Mouse (Mus musculus): ENCODE data around the gene Klhdc7b.

Klhdc7b gene

DNA sequence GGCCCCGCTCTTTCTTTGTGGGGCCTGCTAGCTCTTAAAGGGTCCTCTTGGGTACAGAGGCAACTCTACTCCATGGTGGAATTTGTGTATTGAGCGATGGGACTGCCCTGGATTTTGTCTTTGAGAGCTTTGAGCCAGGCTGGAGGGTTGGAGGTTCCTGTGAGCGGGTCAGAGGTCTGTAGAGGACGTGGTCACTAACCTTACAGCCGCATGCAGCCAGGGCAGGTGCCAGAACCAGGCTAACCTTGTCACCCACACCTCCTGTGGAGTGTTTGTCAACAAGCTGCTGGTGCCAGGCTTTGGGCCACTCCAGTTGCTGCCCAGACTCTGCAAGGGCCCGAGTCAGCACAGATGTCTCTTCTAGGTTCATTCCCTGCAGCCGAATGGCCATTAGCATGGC is 8.7 kb upstream of the Klhdc7b start:
- DNase-seq: no peak

DNA sequence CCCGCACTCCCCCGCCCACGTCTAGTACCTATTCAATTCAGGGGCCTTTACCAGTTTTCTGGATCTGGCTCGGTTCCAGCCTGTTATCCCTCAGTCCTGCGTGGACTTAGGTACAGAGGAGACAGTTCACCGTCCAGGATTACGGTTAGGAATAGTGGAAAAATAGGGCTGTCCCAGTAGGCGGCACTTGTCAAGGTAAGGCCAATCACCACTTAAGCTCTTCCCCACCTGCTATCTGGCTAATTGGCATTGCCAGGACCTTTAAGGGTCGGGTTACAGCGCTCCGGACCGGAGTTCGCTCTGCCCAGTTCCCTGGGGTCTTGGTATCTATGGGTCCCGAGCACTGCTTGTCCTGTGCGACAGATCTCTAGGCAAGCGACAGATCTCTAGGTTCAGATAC is 7.8 kb upstream of the Klhdc7b start, which contains the start of gene Tymp:
Tymp (minus strand) TSS at position 83 of the 400 bp plus-strand sequence.
- DNase-seq: no peak

DNA sequence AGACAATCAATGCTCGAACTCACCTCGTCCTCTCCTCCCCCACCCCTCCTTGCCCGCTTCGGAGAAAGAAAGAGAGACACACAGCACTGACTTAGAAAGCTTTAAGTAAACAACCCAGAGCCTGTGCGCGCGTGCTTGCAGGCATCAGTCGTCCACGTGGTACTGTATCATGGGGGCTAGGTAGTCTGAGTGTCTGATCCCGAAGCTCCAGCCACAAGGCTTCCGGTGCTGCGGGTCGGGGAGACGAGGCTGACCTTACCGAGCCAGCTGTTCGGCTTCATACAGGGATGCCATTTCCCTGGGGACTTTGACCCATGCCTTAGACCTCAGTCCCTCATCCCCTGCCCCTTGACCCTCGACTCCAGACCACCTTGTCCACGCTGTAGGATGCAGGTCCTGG is 7.4 kb upstream of the Klhdc7b start:
- DNase-seq: no peak

DNA sequence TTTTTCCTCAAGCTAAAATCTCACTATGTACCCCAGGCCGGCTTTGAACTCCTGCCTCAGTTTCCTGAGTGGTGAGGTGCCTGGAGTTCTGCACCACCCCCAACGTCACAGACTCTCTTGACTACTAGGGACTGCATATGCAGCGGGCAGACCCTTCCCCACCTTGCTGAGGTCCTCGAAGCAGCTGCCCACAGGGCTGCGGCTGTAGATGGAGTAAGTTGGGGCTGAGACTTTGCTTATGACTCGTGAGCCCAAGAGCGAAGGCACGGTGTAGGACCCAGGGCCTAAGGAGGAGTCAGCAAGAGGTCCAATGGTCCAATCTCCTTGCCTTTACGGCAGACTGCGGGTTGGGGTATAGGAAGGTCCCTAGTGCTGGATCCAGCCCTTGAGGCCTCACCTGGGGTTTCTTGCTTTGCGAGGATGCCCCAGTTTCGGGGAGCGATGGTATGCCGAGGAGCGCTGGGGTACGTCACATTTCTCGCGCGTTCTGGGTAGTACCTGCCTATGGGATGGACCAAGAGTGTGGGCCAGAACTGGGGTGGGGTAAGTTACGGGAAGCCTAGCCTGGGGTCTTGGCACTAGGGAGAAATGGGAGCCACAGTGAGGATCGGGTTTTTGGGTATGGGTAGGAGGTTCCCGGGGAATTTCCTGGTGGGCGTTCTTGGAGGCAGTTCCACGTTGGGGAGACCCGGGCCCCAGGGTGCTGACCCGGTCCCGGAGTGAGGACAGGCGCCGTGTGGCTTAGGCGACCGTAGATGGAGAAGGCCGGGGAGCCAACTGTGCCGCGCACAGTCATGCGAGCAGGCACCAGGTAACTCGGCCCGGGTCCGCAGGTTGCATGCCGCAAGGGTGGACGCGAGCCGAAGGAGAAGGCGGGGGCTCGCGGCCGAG is 6.5 kb upstream of the Klhdc7b start:
- no peak for DNase-seq

DNA sequence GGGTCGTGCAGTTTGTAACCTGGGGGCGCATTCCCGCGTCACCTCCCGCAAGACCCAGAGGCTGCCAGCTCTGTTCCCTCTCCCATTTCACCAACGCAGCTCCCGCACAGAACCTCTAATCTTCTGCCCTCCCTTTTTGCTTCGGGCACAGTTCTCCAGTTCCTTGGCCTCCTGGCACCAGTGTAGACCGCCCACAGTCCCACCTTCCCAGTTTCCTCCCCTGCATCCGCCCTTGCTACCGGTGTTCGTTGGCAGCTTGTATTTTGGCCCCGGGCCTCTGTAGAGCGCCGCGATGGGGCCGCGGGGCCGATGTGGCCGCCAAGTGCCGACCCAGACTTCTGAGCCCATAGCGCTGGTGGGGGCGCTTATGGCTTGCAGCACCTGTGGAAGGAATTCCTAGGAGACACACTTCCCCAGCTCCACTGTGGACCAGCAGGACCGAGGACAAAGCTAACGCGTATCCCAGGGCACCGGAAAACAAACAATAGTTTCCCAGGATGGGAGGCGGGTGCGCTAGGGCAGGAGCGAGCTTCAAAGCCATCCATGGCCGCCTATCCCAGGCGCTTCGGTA is 5.8 kb upstream of the Klhdc7b start, which contains the start of gene Odf3b:
Odf3b (minus strand) TSS at position 452 of the 571 bp plus-strand sequence.
- DNase-seq: no peak

DNA sequence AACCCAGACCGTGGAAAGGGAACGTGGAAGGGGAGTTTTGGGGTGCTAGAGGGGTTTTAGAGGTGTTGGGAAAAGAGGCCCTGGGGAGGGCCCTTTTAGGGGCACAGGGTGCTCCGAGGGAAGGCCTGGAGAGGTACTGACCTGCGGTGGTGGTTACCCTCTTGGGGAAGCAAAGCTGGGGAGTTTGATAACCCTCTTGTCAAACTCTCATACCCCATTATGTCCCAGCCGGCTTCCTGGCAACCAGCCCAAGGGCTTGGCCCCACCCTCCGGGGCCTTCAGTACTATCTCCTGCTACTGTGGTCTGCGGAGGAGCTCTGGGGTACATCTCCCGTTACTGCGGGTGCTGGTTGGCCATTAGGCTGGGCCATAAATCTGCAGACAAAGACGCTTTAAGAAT is 5.3 kb upstream of the Klhdc7b start:
- DNase-seq: no peak

DNA sequence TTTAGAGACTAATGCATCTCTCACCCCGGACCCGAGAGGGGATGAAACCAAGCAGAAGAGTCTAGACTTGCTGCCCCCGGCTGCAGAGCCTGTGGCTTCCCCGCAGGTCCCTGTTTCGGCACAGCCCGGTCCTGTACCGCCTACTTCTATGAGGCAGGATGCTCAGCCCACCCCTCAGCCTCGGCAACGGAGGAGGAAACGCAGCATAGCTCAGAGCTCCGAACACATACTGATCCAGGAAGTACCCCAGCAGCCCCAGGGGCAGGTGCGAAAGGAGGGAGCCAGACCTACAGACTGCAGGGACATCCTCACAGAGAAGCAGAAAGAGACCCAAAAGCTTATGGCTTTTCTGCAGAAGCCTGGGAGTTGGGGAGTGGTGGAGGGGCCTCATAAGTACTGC is 2.4 kb downstream of the Klhdc7b start:
- no peak for DNase-seq

DNA sequence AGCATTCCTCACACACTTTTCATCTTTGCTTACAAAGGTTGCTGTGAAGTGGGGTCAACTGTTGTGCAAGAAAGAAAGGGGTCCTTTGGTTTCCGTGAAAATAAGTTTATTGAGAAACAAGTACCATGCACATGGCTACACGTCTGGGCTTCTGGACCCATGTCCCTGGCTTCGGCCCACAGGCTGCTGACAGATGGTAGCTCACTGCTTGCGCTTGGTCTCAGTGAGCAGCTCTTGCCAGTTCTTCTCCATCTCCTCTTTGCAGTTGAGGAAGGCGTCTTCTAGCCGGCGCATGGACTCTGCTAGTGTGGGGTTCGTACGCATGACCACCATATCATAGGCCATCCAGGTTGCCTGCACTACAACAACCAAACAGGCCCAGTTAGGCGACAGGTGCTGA is 5.4 kb downstream of the Klhdc7b start:
- DNase-seq: no peak

DNA sequence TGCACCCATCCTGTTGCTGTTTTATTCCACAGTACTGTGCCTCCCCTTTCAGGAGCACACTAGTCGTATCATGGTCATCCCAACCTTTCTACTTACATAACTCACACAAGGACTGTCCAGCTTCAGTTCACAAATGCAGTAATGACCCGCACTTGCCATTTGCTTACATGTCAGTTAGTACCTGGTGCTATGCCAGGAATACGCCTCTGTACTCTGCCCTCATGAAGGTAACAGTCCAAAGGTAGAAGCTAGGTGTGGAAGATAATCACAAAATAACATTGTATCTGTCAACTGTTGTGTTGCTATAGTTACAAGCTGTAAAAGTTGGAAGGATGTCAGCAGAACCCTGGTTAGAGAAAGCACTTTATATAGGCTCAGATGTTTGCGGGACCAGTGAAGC is 12.2 kb downstream of the Klhdc7b start:
- no peak for DNase-seq

DNA sequence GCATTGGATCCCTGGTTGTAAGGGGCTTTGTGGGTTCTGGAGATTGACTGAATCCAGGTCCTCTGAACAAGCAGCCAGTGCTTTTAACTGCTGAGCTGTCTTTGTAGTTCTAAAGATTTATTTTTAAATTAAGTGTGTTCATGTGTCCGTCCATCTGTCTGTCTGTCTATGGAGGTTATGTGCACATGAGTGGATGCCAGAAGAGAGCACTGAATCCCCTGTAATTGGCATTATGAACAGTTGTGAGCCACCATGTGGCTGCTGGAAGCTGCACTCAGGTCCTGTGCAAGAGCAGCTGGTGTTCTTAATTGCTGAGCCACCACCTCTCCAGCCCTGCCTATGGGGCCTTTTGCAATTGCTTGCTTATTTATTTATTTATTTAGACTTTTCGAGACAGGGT is 13.4 kb downstream of the Klhdc7b start:
- no peak for DNase-seq

DNA sequence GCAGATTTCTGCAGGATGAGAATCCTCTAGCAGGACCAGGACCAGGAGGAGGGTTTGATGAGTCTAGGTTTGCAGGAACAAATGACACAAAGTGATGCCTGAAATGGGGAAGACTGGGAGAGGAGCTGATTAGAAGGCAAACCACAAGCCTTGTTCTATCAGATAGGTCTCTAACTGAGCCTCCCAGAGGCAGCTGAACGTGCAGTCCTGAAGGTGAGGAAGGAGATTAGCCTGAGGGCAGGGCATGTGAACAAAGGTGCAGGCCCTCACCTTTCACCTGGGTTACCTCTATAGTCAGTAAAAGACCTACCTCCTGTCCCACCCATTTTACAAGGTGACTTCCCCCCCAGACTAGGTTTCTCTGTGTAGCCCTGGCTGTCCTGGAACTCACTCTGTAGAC is 15.0 kb downstream of the Klhdc7b start:
- no peak for DNase-seq

DNA sequence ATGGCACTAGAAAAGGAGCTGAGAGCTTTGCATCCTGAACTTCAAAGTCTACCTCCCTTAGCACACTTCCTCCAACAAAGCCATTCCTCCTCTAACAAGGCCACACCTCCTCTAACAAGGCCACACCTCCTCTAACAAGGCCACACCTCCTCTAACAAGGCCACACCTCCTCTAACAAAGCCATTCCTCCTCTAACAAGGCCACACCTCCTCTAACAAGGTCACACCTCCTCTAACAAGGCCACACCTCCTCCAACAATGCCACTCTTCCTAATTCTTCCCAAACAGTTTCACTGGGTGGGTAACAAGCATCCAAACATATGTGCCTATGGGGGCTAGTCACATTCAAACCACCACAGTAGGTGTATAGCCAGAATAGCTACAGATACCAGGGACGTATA is 17.8 kb downstream of the Klhdc7b start:
- DNase-seq: no peak

DNA sequence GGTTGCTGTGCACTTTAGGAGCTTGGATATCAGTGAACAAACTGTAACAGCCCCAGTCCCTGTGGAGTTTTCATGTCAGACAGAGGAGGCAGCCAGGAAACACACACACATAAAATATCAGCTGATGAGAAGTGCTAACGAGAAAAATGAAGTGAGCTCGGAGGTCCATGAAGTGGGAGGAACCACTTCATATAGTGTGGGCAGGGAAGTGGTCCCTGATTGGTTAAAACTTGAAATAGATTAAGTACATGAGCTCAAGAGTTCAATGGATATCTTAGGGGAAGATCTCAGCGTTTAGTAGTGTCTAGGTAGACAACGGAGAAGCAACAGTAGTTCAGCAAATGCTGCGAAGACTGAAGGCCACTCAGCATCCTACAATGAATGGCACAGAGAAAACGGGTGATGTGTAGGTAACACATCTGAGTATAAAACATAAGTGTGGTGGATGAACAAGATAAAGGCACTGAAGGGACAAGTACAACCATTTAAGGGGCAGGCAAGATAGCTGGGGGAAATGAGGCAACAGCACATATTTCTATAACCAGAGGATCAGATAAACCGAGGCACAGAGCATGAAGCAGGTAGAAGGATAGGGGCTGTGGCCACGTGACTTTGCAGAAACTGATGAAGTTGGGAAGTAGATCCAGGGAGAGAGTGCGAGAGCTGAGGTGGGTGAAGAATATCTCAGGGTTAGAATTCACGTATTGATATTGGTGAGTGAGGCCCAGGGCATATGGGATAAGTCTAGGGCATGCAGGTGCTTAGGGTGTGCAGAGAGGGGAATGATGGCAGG is 20.3 kb downstream of the Klhdc7b start:
- no peak for DNase-seq

DNA sequence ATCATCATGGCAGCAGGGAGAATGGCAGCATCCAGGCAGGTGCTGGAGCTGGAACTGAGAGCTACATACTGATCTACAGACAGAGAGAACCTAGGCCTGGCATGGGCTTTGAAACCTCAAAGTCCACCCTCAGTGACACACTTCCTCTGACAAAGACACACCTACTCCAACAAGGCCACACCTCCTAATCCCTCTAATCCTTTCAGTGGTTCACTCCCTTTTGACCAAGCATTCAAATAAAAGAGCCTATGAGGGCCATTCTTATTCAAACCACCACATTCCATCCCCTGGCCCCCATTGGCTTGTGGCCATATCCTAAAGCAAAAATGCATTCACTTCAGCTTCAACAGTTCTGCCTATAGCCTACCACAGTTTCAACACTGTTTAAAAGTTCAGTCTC is 22.0 kb downstream of the Klhdc7b start:
- no peak for DNase-seq

DNA sequence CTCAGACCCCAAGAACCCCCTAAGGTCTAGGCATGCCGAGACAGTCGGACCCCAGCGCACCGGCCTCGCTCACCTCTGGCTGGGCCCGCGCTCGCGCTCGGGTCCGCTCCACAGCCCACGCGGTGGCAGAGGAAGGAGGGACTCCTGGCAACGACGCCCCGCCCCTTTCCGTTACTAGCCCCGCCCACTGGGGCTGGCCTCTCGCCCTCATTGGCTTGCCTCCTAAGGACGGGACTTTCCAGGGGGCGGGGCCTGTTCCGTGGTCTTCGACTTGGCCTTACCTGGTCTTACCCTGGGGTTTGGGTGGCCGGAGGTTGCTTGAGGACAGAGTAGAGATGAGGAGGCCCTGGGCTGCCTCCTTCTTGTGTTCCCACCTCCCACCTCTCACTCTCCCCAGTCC is 25.4 kb downstream of the Klhdc7b start, which contains the start of gene Syce3:
Syce3 (minus strand) TSS at position 386 of the 400 bp plus-strand sequence.
- DNase-seq: no peak

DNA sequence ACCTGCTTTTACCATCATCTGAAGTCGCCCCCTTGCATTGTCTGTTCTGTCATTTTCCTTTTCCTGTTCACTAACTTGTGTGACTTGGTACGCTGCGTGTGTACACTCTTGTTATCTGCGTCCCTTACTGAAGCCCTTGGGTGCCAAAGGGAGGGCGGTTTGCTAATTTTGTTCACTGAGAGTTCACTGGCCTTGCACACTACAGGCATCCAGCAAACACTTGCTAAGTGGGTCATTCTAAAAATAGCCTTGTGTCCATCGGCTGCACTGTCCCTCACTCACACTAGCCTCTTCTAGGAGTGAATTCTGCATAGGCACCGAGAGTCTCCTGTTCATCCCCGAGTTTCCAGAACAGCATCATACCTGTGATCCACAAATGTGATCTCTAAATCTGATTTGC is 30.6 kb downstream of the Klhdc7b start:
- no peak for DNase-seq

DNA sequence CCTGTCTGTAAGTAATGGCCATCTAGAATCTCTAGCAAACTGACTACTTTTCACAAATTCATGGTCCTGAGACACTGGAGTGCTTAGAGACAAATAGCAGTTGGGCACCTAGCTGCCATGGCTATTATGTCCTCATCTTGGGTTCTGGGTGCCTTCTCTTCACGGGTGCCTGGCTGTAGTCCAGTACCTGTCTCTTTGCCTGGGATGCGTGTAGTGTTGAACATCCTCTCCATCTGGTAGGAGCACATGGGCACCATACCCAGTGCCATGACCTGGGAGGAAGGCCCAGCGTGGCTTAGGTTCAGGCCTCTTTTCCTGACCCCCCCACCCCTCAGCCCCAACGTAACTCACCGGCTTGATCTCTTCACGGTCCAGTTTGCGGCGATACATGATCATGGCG is 37.2 kb downstream of the Klhdc7b start:
- DNase-seq: no peak

DNA sequence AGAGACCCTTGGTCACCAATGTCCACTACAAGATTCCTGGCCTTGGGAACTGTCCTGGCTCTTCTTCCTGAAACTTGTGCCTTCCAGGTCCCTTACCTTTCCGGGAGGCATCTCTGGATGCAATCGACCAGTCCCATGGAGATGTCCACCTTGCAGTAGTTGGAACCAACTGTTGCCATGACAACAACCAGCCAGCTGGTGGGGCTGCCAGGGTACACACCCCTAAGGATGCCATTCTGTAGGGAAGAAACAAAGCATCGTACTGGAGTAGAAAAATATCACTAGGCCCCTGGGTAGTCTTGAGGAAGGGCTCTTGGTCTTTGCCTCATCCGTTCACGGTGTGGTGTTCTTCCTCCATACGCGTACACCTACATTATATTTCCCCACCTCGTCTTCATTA is 39.9 kb downstream of the Klhdc7b start:
- DNase-seq: no peak

DNA sequence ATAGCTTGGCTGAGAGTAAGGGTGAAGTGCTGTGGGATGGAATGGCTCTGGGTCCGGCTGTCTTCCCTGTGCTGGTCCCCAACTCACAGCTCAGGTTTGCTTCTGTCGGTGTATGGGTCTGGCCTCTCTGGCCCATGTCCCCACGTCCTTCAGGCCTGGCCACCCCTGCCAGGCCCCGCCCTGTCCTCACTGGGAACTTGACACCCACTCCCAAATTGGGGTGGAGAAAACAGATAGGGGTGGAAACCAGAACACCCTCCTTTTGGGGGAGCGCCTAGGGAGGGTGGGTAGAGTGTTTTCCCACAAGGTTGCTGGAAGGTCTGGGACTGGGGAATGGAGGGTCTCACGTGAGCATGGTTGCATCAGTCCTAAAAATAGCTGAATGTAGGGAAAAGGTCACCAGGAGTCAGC is 41.0 kb downstream of the Klhdc7b start, which contains the start of gene Cpt1b:
Cpt1b (minus strand) TSS at position 153 of the 411 bp plus-strand sequence.
- DNase-seq: no peak

DNA sequence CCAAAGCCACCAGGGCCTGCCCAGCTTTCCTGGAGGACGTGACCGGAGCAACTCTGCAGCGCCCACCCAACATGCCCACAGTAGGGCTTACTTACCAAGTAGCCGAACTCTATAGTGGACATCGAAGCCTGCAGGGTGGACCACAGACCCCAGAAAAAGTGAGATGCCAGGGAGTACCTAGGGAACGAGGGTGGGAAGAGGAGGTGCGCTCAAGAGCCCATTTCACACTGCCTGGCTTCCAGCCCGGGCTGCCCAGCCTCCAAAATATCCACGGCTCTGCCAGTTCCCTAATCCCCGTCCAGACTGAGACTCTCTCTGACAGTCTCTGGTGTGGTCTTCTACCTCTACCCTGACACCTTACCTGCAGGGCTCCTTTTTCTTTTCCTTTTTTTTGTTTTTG is 42.0 kb downstream of the Klhdc7b start:
- no peak for DNase-seq

DNA sequence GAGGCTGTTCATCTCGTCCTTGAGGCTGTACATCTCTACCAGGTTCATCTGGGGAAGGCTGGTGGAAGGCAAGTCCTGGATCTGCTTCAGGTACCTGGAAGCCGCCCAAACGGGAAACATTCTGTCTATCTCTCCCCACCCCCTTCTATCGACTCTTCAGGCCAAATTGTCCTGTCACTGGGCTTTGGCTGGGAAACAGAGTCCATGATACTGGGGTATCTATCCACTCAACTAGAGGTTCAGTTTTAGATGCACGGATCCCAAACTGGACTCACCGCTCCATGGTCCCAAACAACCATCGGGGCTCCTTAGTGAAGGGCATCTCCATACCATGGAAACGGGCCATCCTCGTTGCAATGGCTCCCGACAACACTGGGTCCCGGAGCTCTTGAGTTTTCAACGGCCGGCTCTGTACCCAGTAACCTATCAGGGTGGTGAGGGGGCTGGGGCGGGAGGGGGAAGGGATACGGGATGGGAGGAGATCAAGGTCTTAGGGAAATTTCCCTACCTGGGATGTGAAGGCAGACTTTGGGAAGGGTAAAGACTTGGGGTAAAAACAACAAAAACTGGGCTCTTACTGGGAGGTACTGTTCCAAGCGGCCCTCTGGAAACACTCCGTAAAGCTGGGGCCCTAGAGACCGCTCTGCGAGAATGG is 43.5 kb downstream of the Klhdc7b start:
- DNase-seq: no peak

DNA sequence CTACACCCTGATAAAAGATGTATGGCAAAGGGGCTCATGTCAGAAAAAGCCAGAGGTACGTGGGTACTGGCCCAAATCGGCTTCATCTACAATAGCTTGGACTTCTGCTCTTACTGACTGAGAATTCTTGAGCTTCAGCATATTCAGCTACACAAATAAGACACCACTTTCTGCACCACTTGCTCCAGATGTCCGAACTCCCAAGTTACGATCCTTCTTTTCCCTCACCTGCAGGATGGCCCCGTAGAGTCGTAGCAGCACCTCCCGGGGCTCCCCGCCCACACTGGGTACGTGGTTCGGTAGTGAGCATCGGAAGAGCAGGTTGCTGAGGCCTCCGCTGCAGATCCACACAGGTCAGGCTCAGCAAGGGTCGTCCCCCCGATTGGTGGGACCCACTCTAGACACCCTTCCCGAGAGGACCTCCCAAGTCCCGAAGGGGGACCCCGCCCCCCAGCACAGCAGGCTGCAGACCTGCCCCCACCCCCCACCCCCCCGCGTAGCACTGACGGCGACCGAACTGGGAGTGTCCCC is 44.2 kb downstream of the Klhdc7b start:
- DNase-seq: no peak

All from B cell, adult 2 months (primary cell).